Mouse (Mus musculus): ENCODE results near the gene Hist1h2ai.
"Not testable (repeated sequence)": the region's sequence is repeated elsewhere in the genome, so short reads cannot be mapped to it uniquely, and the experiment has no call there.

Hist1h2ai gene

DNA sequence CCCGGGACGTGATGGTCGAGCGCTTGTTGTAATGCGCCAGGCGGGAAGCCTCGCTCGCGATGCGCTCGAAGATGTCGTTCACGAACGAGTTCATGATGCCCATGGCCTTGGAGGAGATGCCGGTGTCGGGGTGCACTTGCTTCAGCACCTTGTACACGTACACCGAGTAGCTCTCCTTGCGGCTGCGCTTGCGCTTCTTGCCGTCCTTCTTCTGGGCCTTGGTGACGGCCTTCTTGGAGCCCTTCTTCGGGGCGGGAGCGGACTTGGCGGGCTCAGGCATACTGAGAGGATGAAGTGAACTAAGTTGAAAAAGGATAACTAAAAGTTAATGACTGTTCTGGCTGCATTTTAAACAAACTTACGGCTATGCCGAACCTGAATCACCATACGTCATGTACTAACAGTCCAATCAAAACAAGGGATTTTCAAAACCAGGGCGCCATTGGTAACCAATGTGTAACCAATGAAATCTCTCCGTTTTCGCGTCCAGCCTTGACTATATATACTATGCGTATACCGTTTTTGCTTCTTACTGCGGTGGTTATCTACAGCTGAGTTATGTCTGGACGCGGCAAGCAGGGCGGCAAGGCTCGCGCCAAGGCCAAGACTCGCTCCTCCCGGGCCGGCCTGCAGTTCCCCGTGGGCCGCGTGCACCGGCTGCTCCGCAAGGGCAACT is at the start of gene Hist1h2ai, which contains the start of gene Hist1h2bl:
Hist1h2ai (plus strand) TSS at position 559 of the 676 bp plus-strand sequence.
Hist1h2bl (minus strand) TSS at position 280 of the 676 bp plus-strand sequence.
- DNase-seq (ENCODE audit: low spot score in 2 of 2) = peak; percentile 68 to 72

DNA sequence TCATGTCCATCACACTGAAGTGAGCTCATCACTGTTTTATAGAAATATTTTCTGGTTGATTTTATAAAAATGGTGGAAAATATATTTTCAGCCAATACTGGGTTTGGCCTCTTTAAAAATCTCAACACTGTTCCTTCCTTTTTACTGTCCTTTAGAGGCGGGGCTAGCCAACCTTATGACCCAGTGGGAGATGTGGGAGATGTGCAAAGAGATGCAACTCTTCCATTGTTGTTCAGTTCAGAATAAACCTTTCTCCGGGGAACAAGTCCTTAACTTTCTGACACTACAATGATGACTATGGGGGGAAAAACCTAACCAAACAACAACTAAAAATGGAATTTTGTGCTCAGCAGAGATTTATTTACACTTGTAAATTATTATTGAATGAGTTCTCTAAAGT is 38.9 kb upstream of the Hist1h2ai start, which contains the start of gene Olfr1360:
Olfr1360 (minus strand) TSS at position 101 of the 400 bp plus-strand sequence.
- DNase-seq (ENCODE audit: low spot score in 2 of 2) = no peak

DNA sequence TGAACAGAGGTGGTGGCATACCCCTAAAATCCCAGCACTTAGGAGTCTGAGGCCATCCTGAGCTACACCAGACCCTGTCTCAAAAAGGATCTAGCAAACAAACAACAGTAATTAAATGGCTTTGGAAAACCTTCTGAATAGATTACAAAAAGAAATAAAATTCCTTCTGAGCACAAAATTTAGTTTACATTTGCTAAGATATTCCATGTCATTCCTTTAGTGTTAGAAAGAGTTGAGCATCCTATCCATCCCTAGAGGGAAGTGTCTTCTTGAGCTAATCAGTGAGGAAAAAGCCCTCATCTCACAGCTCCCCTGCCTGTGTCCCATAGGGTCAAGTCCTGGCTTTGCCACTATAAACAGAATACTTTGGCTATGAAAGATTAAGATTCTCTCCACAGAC is 18.4 kb upstream of the Hist1h2ai start, which contains the start of gene Olfr1359:
Olfr1359 (plus strand) TSS at position 301 of the 400 bp plus-strand sequence.
- DNase-seq (ENCODE audit: low spot score in 2 of 2) = no peak

DNA sequence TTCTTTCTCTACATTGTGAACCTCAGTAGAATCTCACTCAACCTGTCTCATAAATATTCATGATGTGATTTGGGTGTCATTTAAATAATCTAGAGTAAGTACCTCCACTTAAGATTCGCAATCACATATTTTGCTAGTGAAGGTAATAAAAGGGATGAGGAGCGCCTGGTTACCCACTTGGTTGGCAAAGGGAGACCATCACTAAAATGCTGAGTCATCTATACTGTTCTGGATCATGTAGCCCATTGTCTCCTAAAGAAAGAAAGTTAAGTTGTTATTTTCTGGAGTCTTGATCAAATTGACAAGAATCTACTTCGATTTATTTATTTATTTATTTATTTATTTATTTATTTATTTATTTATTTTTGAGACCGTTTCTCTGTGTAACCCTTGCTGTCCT is 9.6 kb upstream of the Hist1h2ai start:
- DNase-seq (ENCODE audit: low spot score in 2 of 2) = no peak

DNA sequence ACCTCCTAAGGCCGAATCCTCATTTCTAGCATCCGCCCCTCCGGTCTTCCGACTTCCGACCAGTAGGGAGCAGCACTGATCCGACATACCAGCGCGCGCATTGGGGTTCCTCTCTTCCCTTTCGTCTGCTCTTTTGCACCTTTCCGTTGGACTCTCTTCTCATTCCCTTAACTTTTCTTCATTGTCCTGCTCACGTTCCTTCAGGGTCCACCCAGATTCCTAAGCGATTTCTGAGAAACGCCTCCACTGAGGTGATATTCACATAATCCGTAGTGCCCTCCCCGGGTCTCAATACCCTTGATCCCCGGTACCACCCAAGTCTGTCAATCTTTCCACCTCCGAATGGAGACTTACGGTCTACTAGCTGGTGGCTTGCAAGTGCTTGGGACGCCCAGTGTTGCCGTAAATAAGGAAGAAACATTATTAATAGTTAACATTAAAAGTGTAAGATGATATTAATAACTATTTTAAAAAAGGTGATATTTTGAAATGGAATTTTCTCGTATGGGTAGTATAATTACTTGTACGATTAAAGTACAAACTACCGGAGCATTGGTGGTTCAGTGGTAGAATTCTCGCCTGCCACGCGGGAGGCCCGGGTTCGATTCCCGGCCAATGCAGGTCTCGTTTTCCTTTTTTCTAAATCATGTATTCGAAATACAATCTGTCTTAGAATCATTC is 6.1 kb upstream of the Hist1h2ai start:
- peak; percentile 79 to 86 for DNase-seq (ENCODE audit: low spot score in 2 of 2)

DNA sequence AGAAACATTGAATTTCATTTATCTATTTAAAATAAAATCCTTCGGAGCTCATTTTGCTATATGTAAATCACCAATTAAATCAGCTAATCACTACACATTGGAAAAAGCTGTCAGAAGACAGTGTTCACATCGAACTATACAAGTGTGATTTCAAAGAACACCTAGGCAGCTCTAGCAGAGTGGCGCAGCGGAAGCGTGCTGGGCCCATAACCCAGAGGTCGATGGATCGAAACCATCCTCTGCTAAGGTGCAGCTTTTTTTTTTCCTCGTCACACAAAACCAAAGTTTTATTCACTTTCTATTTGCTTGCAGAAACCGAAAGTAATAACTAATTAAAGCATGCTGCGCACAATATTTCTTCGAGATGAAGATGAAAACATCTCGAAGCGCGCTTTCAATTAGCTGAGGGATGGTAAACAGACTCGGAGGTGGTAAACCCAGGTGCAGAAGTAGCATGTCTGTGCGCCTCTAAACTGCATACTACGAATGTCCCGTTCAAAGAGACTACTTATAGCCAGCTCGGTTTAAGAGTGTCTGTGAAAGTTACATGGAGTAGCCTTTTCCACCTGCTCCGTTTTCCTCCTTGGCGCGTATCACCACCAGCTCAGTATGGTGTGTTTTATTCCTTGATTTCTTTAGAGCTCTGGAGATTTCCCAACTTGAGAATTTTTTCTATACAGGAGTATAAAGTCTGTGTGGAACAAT is 5.2 kb upstream of the Hist1h2ai start:
- peak; percentile 61 to 73 for DNase-seq (ENCODE audit: low spot score in 2 of 2)

DNA sequence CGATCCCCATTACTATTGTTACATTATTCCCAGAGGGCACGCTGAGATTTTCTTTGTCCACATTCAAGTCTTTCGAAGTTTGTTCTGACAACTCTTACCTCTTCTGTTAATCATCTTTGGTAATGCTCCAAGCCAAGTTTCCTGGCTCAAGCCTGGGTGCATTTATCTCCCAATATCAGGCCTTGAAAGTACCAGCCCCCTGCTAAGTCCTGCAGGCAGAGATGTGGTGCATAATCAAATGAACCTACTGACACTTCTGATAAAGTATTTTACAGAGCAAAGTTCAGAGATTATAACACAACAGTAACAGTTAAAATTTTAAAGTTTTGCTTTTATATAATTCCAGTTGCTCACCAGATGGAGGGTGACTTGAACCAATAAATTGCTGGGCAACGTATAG is 4.5 kb upstream of the Hist1h2ai start:
- no peak for DNase-seq (ENCODE audit: low spot score in 2 of 2)

DNA sequence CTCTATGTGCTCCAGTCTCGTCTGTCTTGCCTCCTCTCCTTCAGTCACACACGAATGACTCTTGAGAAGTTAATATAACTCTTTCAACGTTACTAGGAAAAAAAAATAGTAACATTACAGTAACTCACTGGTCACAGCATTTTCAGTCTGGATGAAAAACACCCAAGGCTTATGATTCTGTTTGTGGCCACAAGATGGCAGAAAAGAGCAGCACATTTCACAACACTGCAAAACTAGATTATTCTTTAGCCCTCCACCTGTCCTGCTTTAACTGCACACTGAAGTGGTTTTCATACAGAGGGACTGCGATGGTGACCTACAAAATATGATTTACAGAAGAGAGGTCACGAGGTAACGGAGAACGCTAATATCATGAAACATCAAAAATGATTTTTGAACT is 1.5 kb upstream of the Hist1h2ai start:
- DNase-seq (ENCODE audit: low spot score in 2 of 2) = peak; percentile 40 to 61

GRCm38 (mm10) chr13:21715131-21715863 is 925 bp upstream of the Hist1h2ai start:
- peak in 1 of 2 experiments; percentile 18 for DNase-seq (ENCODE audit: low spot score in 2 of 2)

GRCm38 (mm10) chr13:21716540-21717391 is 544 bp downstream of the Hist1h2ai start:
- peak in 1 of 2 experiments; percentile 25 for DNase-seq (ENCODE audit: low spot score in 2 of 2)

DNA sequence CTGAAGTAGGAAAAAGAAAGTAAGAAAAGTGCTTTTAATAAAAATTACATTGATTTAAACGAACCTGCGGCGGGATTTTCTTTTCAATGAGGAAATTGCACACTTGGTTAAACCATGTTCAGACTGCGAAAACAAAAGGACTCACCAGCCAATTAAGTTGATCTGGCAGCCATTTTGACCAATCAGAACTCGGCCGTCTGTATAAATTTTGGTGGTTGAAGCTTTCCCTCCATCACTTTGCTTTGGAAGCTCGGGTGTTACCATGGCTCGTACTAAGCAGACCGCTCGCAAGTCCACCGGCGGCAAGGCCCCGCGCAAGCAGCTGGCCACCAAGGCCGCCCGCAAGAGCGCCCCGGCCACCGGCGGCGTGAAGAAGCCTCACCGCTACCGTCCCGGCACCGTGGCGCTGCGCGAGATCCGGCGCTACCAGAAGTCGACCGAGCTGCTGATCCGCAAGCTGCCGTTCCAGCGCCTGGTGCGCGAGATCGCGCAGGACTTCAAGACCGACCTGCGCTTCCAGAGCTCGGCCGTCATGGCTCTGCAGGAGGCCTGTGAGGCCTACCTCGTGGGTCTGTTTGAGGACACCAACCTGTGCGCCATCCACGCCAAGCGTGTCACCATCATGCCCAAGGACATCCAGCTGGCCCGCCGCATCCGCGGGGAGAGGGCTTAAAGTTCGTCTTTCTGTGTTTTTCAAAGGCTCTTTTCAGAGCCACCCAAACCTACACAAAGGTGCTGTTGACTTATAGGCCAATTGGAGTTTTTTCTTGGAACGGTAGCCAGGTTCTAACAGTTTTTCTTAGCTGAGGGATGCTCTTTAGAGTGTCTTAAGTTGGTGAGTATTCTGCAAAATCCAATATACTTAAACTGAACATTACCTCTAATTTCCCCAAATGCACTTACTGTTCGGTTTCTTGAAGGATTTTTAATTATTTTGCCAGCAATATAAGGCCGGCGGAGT is 1.5 kb downstream of the Hist1h2ai start, which contains the start of gene Hist1h3h:
Hist1h3h (plus strand) TSS at position 263 of the 961 bp plus-strand sequence.
- peak; percentile 75 to 77 for DNase-seq (ENCODE audit: low spot score in 2 of 2)

- DNase-seq (ENCODE audit: low spot score in 2 of 2) = no peak
Observed at GRCm38 (mm10) chr13:21718381-21719080, 2.3 kb downstream of the Hist1h2ai start.

DNA sequence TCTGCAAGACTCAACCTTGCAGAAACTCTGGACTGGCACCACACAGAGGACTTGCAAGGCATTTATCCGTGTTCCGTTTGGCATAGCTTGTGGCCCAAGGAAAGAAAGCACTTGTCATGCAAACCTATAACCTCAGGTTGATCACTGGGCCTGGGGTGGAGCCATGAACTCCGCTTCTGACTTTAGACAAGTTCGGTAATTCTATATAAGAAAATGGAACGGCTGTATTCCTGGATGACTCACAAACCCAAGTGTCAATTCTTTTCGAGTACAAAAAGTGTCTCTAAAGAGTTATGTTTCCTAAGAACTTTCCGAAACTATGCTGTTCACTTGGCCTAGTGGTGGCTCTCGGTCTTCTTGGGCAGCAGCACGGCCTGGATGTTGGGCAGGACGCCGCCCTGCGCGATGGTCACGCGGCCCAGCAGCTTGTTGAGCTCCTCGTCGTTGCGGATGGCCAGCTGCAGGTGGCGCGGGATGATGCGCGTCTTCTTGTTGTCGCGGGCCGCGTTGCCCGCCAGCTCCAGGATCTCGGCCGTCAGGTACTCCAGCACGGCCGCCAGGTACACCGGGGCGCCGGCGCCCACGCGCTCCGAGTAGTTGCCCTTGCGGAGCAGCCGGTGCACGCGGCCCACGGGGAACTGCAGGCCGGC is 5.0 kb downstream of the Hist1h2ai start:
- DNase-seq (ENCODE audit: low spot score in 2 of 2) = not testable (repeated sequence)

DNA sequence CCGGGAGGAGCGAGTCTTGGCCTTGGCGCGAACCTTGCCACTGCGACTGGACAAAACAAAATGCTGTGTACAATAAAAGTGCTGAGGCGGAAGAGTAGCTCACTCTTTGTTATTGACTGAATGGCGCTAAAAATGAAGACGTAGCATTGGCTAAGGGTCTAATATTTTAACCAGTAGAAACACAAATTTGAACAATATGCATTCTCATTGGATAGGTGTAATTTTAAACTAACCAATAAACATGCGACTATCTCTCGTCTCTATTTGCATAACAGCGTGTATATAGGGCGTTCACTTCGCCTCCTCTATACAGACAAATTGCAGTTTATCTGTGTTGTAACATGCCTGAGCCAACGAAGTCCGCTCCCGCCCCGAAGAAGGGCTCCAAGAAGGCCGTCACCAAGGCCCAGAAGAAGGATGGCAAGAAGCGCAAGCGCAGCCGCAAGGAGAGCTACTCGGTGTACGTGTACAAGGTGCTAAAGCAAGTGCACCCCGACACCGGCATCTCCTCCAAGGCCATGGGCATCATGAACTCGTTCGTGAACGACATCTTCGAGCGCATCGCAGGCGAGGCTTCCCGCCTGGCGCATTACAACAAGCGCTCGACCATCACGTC is 5.6 kb downstream of the Hist1h2ai start, which contains the start of gene Hist1h2bm:
Hist1h2bm (plus strand) TSS at position 288 of the 616 bp plus-strand sequence.
- DNase-seq (ENCODE audit: low spot score in 2 of 2) = peak; percentile 59 to 64

GRCm38 (mm10) chr13:21722373-21722925 is 6.2 kb downstream of the Hist1h2ai start:
- DNase-seq (ENCODE audit: low spot score in 2 of 2) = no peak

- no peak for DNase-seq (ENCODE audit: low spot score in 2 of 2)
Observed at GRCm38 (mm10) chr13:21722993-21723836, 7.0 kb downstream of the Hist1h2ai start.
